Mouse (Mus musculus): ENCODE data around the gene Mylk. TPM values are rescaled to one million over a fixed set of nuclear protein-coding genes. Genes with fewer than 3 reads are reported as not detected.

Mylk gene
- polyA plus RNA-seq, 1 experiment: 243 TPM

- no peak for DNase-seq (ENCODE audit: low read depth)
Observed at GRCm38 (mm10) chr16:34901611-34902293, 156.7 kb downstream of the Mylk start.

- DNase-seq (ENCODE audit: low read depth): no peak
Observed at GRCm38 (mm10) chr16:34902294-34902680, 157.3 kb downstream of the Mylk start.

- no peak for DNase-seq (ENCODE audit: low read depth)
Observed at GRCm38 (mm10) chr16:34902761-34903160, 157.8 kb downstream of the Mylk start.

GRCm38 (mm10) chr16:34904876-34905275, 159.9 kb downstream of the Mylk start:
- DNase-seq (ENCODE audit: low read depth): no peak

- no peak for DNase-seq (ENCODE audit: low read depth)
Observed at GRCm38 (mm10) chr16:34909437-34909836, 164.4 kb downstream of the Mylk start.

- DNase-seq (ENCODE audit: low read depth): no peak
Observed at GRCm38 (mm10) chr16:34917373-34917900, 172.4 kb downstream of the Mylk start.

- no peak for DNase-seq (ENCODE audit: low read depth)
Observed at GRCm38 (mm10) chr16:34920182-34920581, 175.2 kb downstream of the Mylk start.

- DNase-seq (ENCODE audit: low read depth): peak; percentile 28
Observed at GRCm38 (mm10) chr16:34920868-34921267, 175.9 kb downstream of the Mylk start.

- DNase-seq (ENCODE audit: low read depth): no peak
Observed at GRCm38 (mm10) chr16:34921319-34921718, 176.3 kb downstream of the Mylk start.

GRCm38 (mm10) chr16:34923630-34924029, 178.6 kb downstream of the Mylk start:
- no peak for DNase-seq (ENCODE audit: low read depth)

GRCm38 (mm10) chr16:34924324-34924723, 179.3 kb downstream of the Mylk start:
- no peak for DNase-seq (ENCODE audit: low read depth)

- no peak for DNase-seq (ENCODE audit: low read depth)
Observed at GRCm38 (mm10) chr16:34924937-34925618, 180.1 kb downstream of the Mylk start.

- DNase-seq (ENCODE audit: low read depth): no peak
Observed at GRCm38 (mm10) chr16:34926531-34927435, 181.8 kb downstream of the Mylk start.

GRCm38 (mm10) chr16:34929686-34930085, 184.7 kb downstream of the Mylk start:
- no peak for DNase-seq (ENCODE audit: low read depth)

- no peak for DNase-seq (ENCODE audit: low read depth)
Observed at GRCm38 (mm10) chr16:34930110-34930509, 185.1 kb downstream of the Mylk start.

- no peak for DNase-seq (ENCODE audit: low read depth)
Observed at GRCm38 (mm10) chr16:34931306-34931705, 186.3 kb downstream of the Mylk start.

GRCm38 (mm10) chr16:34933173-34933572, 188.2 kb downstream of the Mylk start:
- DNase-seq (ENCODE audit: low read depth): no peak

- no peak for DNase-seq (ENCODE audit: low read depth)
Observed at GRCm38 (mm10) chr16:34934486-34934885, 189.5 kb downstream of the Mylk start.

- DNase-seq (ENCODE audit: low read depth): no peak
Observed at GRCm38 (mm10) chr16:34935514-34936338, 190.7 kb downstream of the Mylk start.

- no peak for DNase-seq (ENCODE audit: low read depth)
Observed at GRCm38 (mm10) chr16:34936339-34936810, 191.4 kb downstream of the Mylk start.

GRCm38 (mm10) chr16:34937611-34938010, 192.6 kb downstream of the Mylk start:
- DNase-seq (ENCODE audit: low read depth): no peak
